Mouse (Mus musculus) MEL (cell line): ENCODE measurements around the gene Fndc3b. TPM values are rescaled to one million over a fixed set of nuclear protein-coding genes. Genes with fewer than 3 reads are reported as not detected.

ENCODE experiments used
- DNase-seq: peaks from one replicate; pipeline ENCODE4 v3.0.0; 2011; ENCODE audit warnings: low read depth, low spot score
- H3K27ac ChIP-seq: 2 replicates; pipeline ENCODE4 v1.5.1; 2012; ENCODE audit warnings: low read depth, mild to moderate bottlenecking, control low read depth, low read length, moderate library complexity; ENCODE audit not compliant: control insufficient read depth
- H3K27me3 ChIP-seq, 2 experiments: fragments of 150-350 bp in 1 of 2; sonication (generic) in 1 of 2; 2 replicates each; pipeline ENCODE4 v1.6.1; 2012; ENCODE audit warnings: low read length in 2 of 2, mild to moderate bottlenecking in 2 of 2, improper control_type of control experiment in 1 of 2, moderate library complexity in 1 of 2; ENCODE audit not compliant: insufficient read depth in 2 of 2, control insufficient read depth in 1 of 2
- H3K36me3 ChIP-seq, 2 experiments: 2 replicates each; pipeline ENCODE4 v1.6.1; 2012 to 2014; ENCODE audit warnings: low read length in 2 of 2, improper control_type of control experiment in 1 of 2, inconsistent platforms in 1 of 2, mild to moderate bottlenecking in 1 of 2; ENCODE audit not compliant: insufficient read depth in 2 of 2, control insufficient read depth in 1 of 2
- H3K4me1 ChIP-seq, 2 experiments: fragments of 150-350 bp in 1 of 2; sonication (generic) in 1 of 2; 2 replicates each; pipeline ENCODE4 v1.6.1; 2012; ENCODE audit warnings: low read length in 2 of 2, improper control_type of control experiment in 1 of 2, mild to moderate bottlenecking in 1 of 2; ENCODE audit not compliant: insufficient read depth in 2 of 2, control insufficient read depth in 1 of 2
- H3K4me3 ChIP-seq, 2 experiments: fragments of 150-350 bp in 1 of 2; sonication (generic) in 1 of 2; 2 replicates each; pipeline ENCODE4 v1.5.1; 2012; ENCODE audit warnings: low read depth in 2 of 2, low read length in 2 of 2, mild to moderate bottlenecking in 2 of 2, moderate library complexity in 2 of 2, control low read depth in 1 of 2, improper control_type of control experiment in 1 of 2; ENCODE audit not compliant: control insufficient read depth in 1 of 2, insufficient read depth in 1 of 2
- H3K79me2 ChIP-seq: 2 replicates; pipeline ENCODE4 v1.6.1; 2012; ENCODE audit warnings: mild to moderate bottlenecking, low read length, moderate library complexity; ENCODE audit not compliant: control insufficient read depth, poor library complexity, insufficient read depth
- H3K9ac ChIP-seq: 2 replicates; pipeline ENCODE4 v1.6.1; 2012; ENCODE audit warnings: low read depth, mild to moderate bottlenecking, control low read depth, low read length, moderate library complexity; ENCODE audit not compliant: control insufficient read depth, poor library complexity, severe bottlenecking
- H3K9me3 ChIP-seq: fragments of 150-350 bp; sonication (generic); replicated peaks from 2 replicates; pipeline ENCODE4 v1.6.1; 2012; ENCODE audit warnings: mild to moderate bottlenecking, low read length, improper control_type of control experiment, moderate library complexity; ENCODE audit not compliant: insufficient read depth
- BHLHE40 ChIP-seq: IDR thresholded peaks from 2 replicates; pipeline ENCODE4 v1.6.1; 2012; ENCODE audit warnings: low read depth, mild to moderate bottlenecking, inconsistent platforms, low read length, improper control_type of control experiment, borderline replicate concordance
- CHD1 ChIP-seq: IDR thresholded peaks from 2 replicates; pipeline ENCODE4 v1.6.1; 2012; ENCODE audit warnings: low read depth, mild to moderate bottlenecking, inconsistent platforms, low read length, improper control_type of control experiment
- CHD2 ChIP-seq: IDR thresholded peaks from 2 replicates; pipeline ENCODE4 v1.6.1; 2011; ENCODE audit warnings: low read length, improper control_type of control experiment
- CTCF ChIP-seq, 3 experiments: IDR thresholded peaks in 2 of 3; conservative IDR thresholded peaks in 1 of 3; 2 replicates each; pipeline ENCODE4 v1.5.1; 2011 to 2012; ENCODE audit warnings: low read length in 3 of 3, low read depth in 2 of 3, mild to moderate bottlenecking in 2 of 3, improper control_type of control experiment in 1 of 3, inconsistent platforms in 1 of 3, mixed read lengths in 1 of 3, moderate library complexity in 1 of 3; ENCODE audit not compliant: control insufficient read depth in 1 of 3, insufficient read depth in 1 of 3, poor library complexity in 1 of 3, severe bottlenecking in 1 of 3
- E2F4 ChIP-seq: IDR thresholded peaks from 2 replicates; pipeline ENCODE4 v1.6.1; 2011; ENCODE audit warnings: low read depth, low read length, improper control_type of control experiment, borderline replicate concordance
- GABPA ChIP-seq: IDR thresholded peaks from 2 replicates; pipeline ENCODE4 v1.6.1; 2012; ENCODE audit warnings: low read depth, mild to moderate bottlenecking, inconsistent platforms, low read length, improper control_type of control experiment, moderate library complexity
- MAZ ChIP-seq: IDR thresholded peaks from 2 replicates; pipeline ENCODE4 v1.6.1; 2012; ENCODE audit warnings: low read depth, mild to moderate bottlenecking, inconsistent platforms, low read length, improper control_type of control experiment
- MEF2A ChIP-seq: IDR thresholded peaks from 2 replicates; pipeline ENCODE4 v1.6.1; 2014; ENCODE audit warnings: low read depth, mild to moderate bottlenecking, inconsistent platforms, low read length, improper control_type of control experiment; ENCODE audit not compliant: poor library complexity, insufficient replicate concordance, severe bottlenecking; ENCODE audit errors: extremely low read depth
- NELFE ChIP-seq: IDR thresholded peaks from 2 replicates; pipeline ENCODE4 v1.6.1; 2011; ENCODE audit warnings: low read depth, low read length, improper control_type of control experiment
- NRF1 ChIP-seq: IDR thresholded peaks from 2 replicates; pipeline ENCODE4 v1.6.1; 2014; ENCODE audit warnings: low read depth, mild to moderate bottlenecking, inconsistent platforms, low read length, improper control_type of control experiment, moderate library complexity; ENCODE audit not compliant: poor library complexity, insufficient read depth, severe bottlenecking
- POLR2A ChIP-seq, 2 experiments: IDR thresholded peaks; 2 replicates each; pipeline ENCODE4 v1.6.1; 2011 to 2012; ENCODE audit warnings: low read length in 2 of 2, mild to moderate bottlenecking in 2 of 2, control low read depth in 1 of 2, improper control_type of control experiment in 1 of 2, low read depth in 1 of 2, moderate library complexity in 1 of 2; ENCODE audit not compliant: control insufficient read depth in 1 of 2, insufficient read depth in 1 of 2, poor library complexity in 1 of 2
- POLR2AphosphoS2 ChIP-seq: IDR thresholded peaks from 2 replicates; pipeline ENCODE4 v1.6.1; 2011; ENCODE audit warnings: low read length, improper control_type of control experiment
- POLR2AphosphoS5 ChIP-seq: IDR thresholded peaks from 2 replicates; pipeline ENCODE4 v1.6.1; 2012; ENCODE audit warnings: low read depth, borderline replicate concordance, mild to moderate bottlenecking, inconsistent platforms, low read length, moderate library complexity, mixed read lengths
- RAD21 ChIP-seq: IDR thresholded peaks from 2 replicates; pipeline ENCODE4 v1.6.1; 2011; ENCODE audit warnings: mild to moderate bottlenecking, low read depth, low read length, improper control_type of control experiment
- SIN3A ChIP-seq: IDR thresholded peaks from 2 replicates; pipeline ENCODE4 v1.6.1; 2012; ENCODE audit warnings: low read length, improper control_type of control experiment, inconsistent platforms
- SMC3 ChIP-seq: IDR thresholded peaks from 2 replicates; pipeline ENCODE4 v1.6.1; 2011; ENCODE audit warnings: low read depth, low read length, improper control_type of control experiment
- TBP ChIP-seq: IDR thresholded peaks from 2 replicates; pipeline ENCODE4 v1.8.0; 2011; ENCODE audit warnings: low read depth, low read length, improper control_type of control experiment
- UBTF ChIP-seq: IDR thresholded peaks from 2 replicates; pipeline ENCODE4 v1.6.1; 2012; ENCODE audit warnings: low read depth, mild to moderate bottlenecking, inconsistent platforms, low read length, improper control_type of control experiment, moderate library complexity, borderline replicate concordance; ENCODE audit not compliant: insufficient read depth
- USF2 ChIP-seq, 2 experiments: IDR thresholded peaks; 2 replicates each; pipeline ENCODE4 v1.6.1; 2011 to 2012; ENCODE audit warnings: improper control_type of control experiment in 2 of 2, low read length in 2 of 2, borderline replicate concordance in 1 of 2, inconsistent platforms in 1 of 2, low read depth in 1 of 2, mild to moderate bottlenecking in 1 of 2; ENCODE audit not compliant: insufficient read depth in 1 of 2
- ZKSCAN1 ChIP-seq: IDR thresholded peaks from 2 replicates; pipeline ENCODE4 v1.6.1; 2012; ENCODE audit warnings: low read depth, mild to moderate bottlenecking, inconsistent platforms, low read length, improper control_type of control experiment, moderate library complexity
- ZMIZ1 ChIP-seq: IDR thresholded peaks from 2 replicates; pipeline ENCODE4 v1.6.1; 2012; ENCODE audit warnings: low read depth, mild to moderate bottlenecking, inconsistent platforms, low read length, improper control_type of control experiment, moderate library complexity
- polyA plus RNA-seq, 2 experiments: library from polyadenylated mRNA; stranded (reverse) in 1 of 2; unstranded in 1 of 2; fragments of >175 nt in 1 of 2; fragments of >200 nt in 1 of 2; gene quantifications; 2 replicates each; pipeline versions ENCODE4 v1.2.1 to v1.2.4; 2012; ENCODE audit warnings: low replicate concordance in 2 of 2, low read depth in 1 of 2; ENCODE audit not compliant: insufficient read length in 2 of 2, insufficient read depth in 1 of 2, missing spikeins in 1 of 2
- total RNA-seq: library from RNA; depleted of rRNA; stranded (reverse); fragments of 300-350 nt; gene quantifications from 2 replicates; pipeline ENCODE4 v1.2.3, GENCODE M21; 2012

Fndc3b gene
- total and polyA plus RNA-seq, 3 experiments = not detected

GRCm38 (mm10) chr3:27656764-27657390, 54.2 kb downstream of the Fndc3b start:
- no peaks in the 10 kb centered on the region for H3K9me3 ChIP-seq
- H3K36me3 ChIP-seq = no peaks in the 10 kb centered on the region
- H3K79me2 ChIP-seq = no peaks in the 10 kb centered on the region
- TF ChIP-seq CHD2 = no peak
- TF ChIP-seq NELFE = no peak
- TF ChIP-seq ZMIZ1 = no peak
- no peak for TF ChIP-seq TBP
- TF ChIP-seq POLR2AphosphoS5 = no peak
- TF ChIP-seq UBTF = no peak
- no peak for TF ChIP-seq SIN3A
- TF ChIP-seq POLR2A (IDR thresholded peaks at IDR 0.05; ENCODE audit: control insufficient read depth in 1 of 2, insufficient read depth in 1 of 2, low read depth in 1 of 2, low read length in 2 of 2, poor library complexity in 1 of 2) = no peak
- no peak for TF ChIP-seq MEF2A
- H3K9ac ChIP-seq = no peak overlapping the region
- no peak for DNase-seq
- no peak overlapping the region for H3K4me3 ChIP-seq
- no peaks in the 10 kb centered on the region for H3K4me1 ChIP-seq
- H3K27me3 ChIP-seq = no peaks in the 10 kb centered on the region
- no peak overlapping the region for H3K27ac ChIP-seq

GRCm38 (mm10) chr3:27655673-27656072, 55.4 kb downstream of the Fndc3b start:
- DNase-seq = no peak
- H3K79me2 ChIP-seq = no peaks in the 10 kb centered on the region
- H3K9ac ChIP-seq = no peak overlapping the region
- no peaks in the 10 kb centered on the region for H3K36me3 ChIP-seq
- H3K27ac ChIP-seq = no peak overlapping the region
- no peaks in the 10 kb centered on the region for H3K9me3 ChIP-seq
- H3K4me3 ChIP-seq = no peak overlapping the region
- no peaks in the 10 kb centered on the region for H3K4me1 ChIP-seq
- TF ChIP-seq MAZ (no peak), RAD21 (no peak), ZKSCAN1 (no peak), CHD1 (no peak), CTCF (IDR thresholded peaks at IDR 0.05 in 2 of 3, conservative IDR thresholded peaks at IDR 0.05 in 1 of 3; ENCODE audit: control insufficient read depth in 1 of 3, insufficient read depth in 1 of 3, low read depth in 2 of 3, low read length in 3 of 3, poor library complexity in 1 of 3, severe bottlenecking in 1 of 3) (no peak), UBTF (no peak), BHLHE40 (no peak), CHD2 (no peak), NRF1 (no peak), SMC3 (no peak), USF2 (IDR thresholded peaks at IDR 0.05; ENCODE audit: borderline replicate concordance in 1 of 2, insufficient read depth in 1 of 2, low read depth in 1 of 2, low read length in 2 of 2) (no peak), E2F4 (no peak), GABPA (no peak), POLR2AphosphoS2 (no peak)
- no peaks in the 10 kb centered on the region for H3K27me3 ChIP-seq
